Mouse (Mus musculus): ENCODE measurements around the gene Bgn. TPM values are rescaled to one million over a fixed set of nuclear protein-coding genes. Genes with fewer than 3 reads are reported as not detected.
A peak's percentile ranks its signal among the peaks of the same experiment; 100 is the strongest.

Gene Bgn
- 100 to 1,000 TPM; 290 to 364 TPM for total RNA-seq (2021)
- polyA plus RNA-seq (2012; rRNA removed), result 197 and 251 TPM in 2 replicates
- long read RNA-seq, transcript Bgn-201 (8 exons, 2,419 nt), result major isoform, 96 of 134 reads
- long read RNA-seq, partial matches to known transcripts, result 33 of 134 reads
- long read RNA-seq, other reads (novel, unspliced or antisense), result 5 of 134 reads

DNA sequence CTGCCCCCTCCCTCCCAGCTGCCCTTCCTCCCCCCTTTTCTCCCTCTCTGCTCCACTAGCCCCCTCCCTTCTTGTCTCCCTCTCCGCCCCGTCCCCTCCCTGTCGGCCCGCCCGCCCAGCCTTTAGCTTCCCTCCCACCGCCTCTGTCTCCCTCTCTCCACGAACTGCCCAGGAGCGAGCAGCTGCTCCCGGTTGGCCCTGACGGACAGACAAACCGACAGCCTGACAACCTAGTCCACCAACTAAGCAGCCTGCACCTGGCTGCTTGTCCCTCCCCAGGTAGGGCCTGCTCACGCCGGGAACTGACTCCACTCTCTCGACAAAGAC, at the start of gene Bgn:
Gene Bgn (plus strand): TSS at position 119 of the 327 bp plus-strand sequence.
- no peak for DNase-seq

DNA sequence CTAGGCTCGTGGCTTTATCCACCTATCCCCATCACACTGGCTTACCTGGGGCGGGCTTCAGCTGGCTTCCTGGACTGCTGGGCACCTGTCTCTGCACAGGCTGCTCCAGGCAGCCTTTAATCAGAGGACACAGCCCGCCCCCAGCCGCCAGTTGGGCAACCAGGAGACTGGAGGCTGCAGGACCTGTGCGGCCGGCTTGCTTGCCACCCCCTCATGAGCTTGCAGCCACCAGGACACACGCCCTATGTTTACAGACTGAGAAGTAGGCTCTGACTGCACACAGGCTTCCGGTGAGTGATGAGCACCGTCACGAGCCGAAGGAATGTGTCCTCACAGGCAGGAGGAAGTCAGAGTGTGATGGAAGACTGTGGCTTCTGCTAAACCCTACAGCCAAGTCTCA, 48.1 kb upstream of the Bgn start, which contains the start of gene Trex2:
Gene Trex2 (minus strand): TSS at position 93 of the 400 bp plus-strand sequence.
- DNase-seq, result no peak

DNA sequence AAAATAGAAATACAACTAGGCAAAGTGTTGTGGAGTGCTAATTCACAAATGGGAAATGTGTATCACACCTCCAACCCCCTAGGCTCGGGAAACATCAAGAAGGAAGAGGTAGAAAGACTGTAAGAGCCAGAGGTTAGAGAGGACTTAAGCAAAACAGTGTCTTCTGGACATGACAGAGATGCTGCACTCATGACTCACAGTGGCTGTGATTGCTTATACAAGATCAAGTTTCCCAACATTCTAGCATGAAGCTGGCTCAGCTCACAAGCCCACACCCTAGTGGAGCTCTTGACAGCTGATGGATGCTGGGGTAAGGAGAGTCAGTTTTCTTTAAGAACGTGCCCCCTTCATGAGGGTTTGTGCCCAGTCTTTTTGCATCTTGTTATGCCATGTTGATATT, 42.0 kb upstream of the Bgn start:
- DNase-seq, result no peak

DNA sequence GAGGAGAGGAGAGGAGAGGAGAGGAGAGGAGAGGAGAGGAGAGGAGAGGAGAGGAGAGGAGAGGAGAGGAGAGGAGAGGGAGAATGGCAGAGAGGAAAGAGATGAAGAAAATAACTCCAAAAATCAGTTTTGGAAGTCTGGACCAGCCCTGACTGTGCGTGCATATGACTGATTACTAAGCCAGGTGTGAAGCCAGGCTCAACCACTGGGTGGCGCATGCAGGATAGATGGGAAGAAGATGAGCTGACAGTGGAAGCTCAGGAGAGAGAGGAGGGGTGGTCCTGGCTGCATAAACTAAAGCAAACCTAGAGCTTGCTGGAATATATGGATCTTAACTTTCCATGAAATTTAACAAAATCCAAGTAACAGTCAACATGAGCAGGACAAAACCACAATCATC, 31.5 kb upstream of the Bgn start:
- peak; percentile 62 for DNase-seq

DNA sequence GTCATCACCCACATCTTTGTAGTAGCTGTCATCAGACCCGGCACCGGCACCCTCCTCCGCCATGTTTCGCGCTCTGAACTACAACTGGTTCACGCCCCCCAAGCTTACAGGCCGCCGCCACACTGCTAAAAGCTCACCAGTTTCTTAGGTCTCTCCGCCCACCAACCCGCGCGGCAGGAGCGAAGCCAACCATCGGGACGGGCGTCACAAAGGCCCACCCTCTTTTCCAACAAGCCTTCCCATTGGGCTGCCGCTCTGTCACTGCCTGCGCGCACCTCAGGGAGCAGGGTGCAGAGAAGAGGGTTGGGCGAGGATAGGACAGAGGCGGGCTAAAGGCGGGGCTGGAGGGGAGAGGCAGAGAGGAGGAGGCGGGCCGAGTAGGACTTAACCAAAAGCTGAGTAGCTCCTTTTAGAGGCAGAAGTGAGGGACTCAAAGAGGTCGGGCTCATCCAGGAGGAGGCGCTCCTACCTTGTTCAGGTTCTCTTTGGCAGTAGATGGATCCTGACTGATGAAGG, 24.5 kb upstream of the Bgn start, which contains the start of gene Haus7:
Gene Haus7 (minus strand): TSS at position 168 of the 516 bp plus-strand sequence.
- DNase-seq, result peak; percentile 95

DNA sequence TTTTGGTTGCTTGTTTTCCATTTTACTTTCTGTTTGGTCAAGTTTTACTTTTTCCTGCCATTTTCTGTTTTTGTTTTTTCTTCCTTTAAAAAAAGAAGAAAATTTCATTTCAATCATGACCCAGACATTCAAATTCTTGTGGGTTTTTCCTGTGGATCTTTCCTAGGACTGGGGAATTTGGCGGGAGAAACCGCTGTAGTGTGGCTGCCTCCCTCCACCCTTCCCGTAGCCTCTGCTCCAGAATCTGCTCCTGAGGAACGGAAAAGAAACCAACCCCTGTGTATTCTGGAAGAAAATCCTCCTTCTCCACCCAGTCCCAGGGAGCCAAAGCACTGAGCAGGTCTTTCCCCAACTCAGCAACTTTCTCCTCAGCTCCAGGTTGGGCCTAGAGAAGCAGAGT, 22.6 kb upstream of the Bgn start:
- DNase-seq, result no peak

DNA sequence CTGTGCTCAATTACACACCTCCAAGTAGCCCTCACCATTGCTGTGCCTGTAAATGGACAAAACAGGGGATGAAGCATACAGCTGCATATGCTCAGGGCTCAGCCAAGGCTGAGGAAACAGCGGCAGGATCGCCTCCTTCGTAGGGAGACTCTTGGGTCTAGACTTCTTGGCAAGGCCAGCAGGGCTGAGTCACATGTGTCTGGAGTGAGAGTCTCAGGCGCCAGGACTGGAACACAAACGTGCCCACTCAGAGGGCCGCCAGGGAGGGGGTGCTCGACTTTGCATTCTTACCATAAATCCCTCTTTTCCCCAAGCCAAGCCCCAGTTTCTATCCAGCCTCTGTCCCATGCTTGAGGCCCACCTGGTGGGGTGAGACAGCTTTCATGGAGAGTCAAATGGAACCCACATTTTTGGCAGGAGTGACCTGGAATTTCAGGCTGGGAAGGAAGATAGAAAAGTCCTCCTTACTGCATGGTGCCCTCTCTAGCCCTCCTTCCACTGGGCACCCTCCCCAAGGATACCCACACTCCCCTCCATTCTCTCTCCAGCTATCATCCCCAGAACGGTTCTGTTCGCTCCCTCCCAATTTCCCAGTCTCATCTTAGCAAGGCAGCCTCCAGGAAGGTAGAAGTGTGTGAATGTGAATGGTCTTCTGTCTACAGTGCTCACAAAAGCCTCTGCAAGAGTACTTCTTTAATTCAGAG, 17.8 kb upstream of the Bgn start:
- DNase-seq, result peak; percentile 62

DNA sequence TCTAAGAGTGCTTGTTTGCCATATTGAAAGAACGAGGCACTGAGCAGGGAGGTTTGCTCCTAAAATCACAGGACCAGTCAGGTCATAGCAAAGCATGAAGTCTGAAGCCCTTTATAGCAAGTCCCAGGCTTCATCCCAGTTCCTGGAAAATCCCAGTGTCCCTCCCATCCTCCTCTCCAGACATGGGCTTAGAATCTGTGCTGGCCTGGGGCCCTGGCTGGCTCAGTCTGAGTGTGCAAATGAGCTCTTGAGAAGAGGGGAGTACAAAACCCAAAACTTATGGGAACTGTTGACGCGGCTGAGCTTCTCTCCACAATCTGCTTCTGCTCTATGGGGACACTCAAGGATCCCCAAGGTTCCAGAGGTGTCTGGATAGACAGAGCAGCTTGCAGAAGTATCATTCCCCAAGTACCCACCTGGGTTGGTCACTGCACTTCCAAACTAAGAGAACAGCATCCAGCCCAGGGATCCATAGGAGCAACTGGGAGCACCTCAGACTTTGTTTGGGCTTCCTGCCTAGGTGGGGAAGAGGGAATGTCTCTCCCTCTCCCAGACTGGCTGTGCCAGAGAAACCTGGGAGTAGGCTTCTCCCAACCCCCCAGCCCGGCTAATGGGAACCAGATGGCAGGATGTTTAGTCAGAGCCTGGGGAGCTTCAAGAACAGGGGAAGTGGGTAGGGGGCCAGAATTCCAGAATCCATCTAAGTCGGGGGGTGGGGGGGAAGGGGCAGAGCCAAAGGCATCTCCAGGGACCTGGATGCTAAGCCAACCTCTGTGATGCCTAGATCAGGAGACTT, 15.8 kb upstream of the Bgn start:
- no peak for DNase-seq

DNA sequence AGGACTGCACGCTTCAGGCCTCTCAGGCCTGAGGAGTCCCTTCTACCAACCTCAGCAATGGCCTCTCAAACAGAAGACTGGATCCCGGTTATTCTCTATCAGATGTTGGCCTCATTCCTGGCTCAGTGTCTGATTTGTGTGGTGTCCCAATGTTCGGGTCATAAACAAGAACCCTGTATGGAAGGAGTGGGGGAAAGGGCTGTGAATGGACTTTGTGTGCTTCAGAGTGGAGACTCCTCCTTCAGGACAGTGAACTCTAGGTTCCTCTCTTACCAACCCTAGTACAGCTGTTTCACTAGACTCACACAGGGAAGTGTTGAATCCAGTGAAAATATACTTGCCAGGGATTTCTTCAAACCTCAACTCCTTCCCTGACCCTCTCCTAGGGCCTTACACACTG, 15.1 kb upstream of the Bgn start:
- no peak for DNase-seq

DNA sequence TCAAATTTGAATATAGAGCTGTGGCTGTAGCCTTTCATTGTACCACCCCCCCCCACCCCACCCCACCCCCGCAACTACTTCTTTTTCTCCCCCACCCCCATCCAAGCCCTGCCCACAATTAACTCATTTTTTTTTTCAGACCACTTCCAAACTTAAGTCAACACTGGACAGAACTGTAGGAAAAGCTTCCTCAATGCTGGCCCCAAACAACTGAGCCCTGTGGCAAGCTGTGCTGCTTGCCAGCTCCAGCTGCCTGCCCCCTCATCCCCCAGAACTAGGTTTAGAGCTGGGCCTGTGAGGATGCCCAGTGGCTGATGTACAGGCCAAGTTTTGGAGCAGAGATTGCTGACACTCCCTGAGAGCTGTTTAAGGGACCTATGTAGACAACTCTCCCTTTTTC, 14.7 kb upstream of the Bgn start:
- no peak for DNase-seq

DNA sequence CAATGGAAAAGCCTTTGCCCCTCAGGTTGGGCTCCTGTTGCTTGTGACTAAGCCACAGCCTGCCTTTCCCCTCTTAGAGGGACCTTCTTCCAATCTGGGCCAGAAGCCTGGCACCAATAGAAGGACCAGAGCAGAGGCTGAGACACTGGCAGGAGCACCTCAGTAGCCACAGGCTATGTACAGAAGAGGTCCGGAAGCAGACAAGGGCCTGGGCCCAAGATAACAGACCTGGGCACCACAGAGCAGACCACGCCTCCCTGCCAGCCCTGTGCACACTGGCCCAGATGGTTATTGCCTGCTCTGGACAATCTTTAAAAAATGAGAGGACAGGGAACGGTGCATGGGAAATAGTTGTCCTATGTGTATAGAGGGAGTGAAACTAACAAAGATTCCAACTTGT, 11.6 kb upstream of the Bgn start:
- no peak for DNase-seq

DNA sequence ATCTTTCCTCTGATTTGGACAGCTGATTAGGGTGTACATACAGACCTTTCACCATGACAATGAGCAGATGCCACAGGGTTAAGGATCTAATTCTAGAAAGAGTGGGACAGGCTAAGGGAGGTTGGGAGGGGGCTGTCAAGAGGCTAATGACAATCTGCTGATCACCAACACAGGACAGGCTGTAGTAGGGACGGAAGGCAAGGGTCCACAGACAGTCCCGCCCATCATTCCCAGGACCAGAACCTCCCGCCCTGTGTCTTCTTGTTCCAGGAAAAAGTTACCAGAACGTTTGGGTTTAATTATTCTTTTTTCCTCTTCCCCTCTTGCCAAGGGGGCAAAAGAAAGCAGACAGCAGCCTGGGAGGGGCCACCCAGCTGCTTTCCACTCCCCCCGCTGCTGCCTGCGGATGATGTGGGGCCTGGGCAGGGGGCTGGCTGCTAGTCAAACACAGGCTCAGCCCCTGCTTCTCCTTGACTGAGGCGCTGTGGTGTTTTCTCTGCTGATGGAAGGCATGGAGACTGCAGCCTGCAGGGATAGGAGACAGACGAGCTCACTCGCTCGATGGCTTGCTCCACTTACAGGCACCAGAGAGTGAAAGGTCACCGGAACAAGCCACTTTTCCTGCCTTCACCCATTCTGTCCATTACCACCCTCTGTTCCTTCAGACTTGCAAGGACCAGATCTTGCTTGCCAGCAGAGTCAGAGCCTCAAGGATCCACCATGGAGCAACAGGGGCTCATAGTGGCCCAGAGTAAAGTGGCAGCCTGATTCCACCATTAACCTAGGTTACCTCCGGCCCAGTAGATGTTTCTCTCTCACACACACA, 8.8 kb upstream of the Bgn start:
- DNase-seq, result no peak

DNA sequence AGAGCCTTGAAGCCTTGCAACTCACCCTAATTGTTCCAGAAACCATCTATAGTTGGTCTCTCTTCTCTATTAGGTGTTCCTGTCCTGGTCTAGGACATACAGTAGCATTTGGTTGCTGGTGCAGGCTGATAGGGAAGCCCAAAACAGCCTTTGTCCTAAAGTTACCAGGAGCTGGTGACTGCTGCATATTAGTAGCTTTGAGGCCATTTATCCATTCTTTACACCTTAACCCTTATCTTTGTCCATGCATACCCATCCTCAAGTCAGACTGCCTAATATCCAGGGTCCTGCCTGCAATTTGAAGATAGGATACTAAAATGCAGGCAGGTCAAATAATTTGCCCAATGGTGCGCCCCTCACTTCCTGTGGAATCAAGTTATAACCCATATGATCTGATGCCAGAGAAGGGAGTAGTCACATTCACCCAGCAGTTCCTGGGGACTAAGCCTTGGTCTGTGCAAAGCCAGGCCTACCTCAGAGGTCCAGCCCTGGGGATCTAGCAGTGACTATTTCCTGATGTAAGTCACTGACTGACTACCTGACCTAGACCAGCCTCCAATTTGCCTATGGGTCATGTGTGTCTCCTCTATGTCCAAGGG, 7.6 kb upstream of the Bgn start:
- DNase-seq, result no peak

DNA sequence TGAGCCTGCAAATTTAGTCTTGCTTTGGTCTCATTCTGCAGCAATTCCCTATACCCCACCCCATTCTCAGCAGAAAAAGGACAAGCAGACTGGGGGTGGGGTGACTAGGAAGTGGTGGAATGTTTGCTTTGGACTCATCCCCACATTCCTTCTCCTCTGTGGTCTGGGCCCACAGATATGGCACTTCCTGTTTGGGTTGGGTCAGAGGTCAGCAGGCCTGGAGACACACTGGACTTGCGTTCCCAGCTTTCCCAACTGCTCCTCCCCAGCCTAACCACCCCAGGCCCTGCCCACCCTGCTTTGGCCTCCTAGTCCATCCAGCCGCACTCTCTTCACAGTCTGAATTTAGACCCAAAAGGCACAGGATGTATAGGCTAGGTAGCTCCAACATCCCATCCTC, 6.8 kb upstream of the Bgn start:
- DNase-seq, result peak; percentile 42

DNA sequence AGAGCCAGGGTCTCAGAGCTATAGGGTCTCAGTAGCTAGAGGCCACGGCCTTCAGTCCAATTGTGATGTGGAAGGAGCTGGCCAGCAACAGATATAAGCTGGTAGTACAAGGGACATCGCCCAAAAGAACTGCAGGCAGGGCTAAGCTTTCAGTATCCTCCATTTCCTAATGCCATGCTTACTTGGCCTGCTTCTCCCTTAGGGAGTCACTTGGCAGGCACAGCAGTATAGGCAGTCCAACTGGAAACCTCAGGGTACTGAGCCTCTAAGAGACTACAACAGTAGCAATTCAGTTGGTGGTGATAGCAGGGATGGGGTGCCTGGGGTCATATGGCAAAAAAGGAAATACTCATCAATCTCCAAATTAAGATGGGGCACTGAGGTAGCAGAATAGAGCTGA, 5.9 kb upstream of the Bgn start:
- DNase-seq, result no peak

DNA sequence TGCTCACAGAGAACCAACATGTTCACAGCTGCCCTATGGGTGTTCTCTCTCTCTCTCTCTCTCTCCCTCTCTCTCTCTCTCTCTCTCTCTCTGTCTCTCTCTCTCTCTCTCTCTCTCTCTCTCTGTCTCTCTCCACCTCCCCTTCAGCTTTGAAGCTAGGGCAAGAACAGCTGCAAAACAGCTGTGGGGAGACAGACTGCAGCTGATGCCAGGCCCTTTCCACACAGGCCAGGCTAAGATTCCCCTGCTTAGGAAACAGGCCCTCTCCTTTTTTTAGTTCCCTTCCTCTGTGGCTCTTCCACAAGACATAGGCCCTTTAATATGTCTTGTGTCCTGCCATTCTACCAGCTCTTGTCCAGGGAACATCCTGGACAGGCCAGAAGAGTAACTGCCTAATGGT, 3.7 kb upstream of the Bgn start:
- DNase-seq, result no peak

DNA sequence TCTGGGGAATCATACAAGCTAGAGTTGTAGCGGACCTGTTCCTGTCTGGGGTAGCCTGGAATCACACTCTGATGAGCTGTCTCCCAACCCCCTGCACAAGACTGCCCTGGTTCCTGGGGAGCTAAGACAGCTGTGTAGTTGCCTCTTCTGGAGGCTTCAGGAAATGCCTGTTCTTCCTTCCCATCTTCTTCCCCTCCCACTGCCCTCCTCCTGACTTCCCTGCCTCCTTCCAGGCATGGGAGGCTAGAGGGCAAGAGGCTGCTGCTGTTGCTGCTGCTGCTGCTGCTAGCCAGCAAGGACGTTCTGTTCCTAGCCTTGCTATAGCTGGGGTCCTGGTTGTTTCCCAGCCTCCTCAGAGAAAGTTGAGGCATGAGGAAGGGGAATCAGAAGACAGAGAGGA, 3.1 kb upstream of the Bgn start:
- DNase-seq, result no peak

DNA sequence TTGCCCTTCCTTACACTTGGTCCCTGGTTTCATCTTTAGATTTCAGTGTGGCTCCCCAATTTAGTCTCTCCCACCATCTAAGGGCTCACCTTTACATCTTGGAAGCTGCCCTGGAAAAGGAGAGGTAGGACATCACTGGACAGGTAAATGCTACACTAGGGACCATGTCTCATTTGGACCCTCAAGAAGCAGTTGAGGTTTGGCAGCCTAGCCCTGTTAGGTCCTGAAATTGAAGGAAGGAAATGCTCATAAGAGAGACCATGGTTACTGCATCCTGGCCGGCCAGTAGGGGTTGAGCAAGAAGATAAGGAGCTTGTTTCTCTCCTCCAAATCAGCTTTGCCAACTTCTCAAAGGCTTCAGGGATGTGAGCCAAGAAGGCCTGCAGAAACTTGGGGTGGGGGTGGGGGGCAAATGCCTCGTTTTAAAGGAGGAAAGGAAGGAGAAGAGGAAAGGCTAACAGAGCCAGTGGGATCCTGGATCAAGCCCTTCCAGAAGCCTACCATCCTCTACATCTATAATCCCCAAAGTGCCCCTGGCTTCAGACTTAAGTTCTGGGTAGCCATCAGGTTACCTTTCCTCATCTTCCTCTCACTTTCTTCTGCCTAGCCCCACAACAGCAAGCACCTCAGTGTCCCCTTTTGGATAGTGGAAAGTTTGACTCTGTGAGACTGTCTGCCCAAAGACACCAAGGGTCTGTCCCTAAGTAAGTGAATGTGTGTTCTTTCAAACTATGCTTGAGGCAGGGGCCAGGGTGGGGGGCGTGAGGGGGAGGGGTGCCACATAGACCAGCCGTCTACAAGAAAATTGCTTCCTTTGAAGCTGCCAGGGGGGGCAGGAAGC, 539 bp upstream of the Bgn start:
- no peak for DNase-seq

DNA sequence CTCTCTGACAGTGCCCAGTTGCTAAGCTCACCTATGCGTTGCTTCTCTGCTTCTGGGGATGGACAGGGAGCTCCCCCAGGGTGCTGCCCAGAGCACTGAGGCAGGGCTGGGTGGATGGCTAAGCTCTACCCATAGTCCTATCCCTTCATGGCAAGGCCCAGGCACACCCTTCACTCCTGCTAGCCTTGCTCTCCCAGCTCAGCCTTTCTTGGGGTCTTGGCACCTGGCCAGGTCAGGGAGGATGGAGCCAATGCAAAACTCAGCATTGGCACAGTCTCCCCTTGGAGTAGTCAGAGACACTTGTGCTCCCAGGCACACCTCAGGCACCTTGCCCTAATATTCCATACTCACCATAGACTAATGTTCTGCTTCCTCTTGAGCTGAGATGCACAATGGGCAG, 674 bp downstream of the Bgn start:
- DNase-seq, result no peak

DNA sequence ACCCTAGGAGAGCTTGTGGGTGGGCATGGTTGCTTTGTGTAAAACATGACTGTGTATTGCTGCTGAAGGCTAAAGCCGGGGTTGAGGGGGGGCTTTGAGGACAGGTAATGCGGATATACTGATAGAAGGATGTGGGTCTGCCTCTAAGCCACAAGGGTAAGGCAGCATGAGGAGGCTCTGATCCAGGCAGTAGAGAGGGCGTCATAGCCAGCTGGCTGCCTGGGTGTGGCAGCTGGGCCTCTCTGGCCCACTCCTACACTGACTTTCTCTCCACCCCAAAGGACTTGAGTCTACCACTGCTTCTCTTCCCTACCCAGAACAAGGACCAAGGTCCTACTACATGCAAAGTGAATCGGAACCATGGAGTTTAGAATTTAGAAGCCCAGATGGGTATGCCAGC, 1.5 kb downstream of the Bgn start:
- DNase-seq, result no peak

DNA sequence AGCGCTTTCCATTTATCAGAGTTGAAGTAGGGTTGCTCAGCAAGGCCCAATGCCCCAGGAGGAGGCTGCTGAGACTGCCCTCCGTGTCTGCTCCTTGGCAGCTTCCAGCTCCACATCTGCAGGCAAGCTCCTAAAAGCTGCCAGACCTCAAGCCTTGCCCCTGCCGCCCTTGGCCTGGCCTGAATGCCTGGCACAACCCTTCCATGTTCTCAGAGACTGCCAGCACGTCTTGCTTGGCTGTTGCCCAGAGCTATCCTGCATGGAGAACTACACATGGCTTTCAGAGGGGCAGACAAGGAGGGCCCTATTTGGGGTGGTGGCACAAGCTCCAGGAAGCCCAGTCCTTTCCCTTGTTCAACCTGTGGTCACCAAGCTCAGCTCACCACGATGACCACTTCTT, 3.5 kb downstream of the Bgn start:
- DNase-seq, result no peak
